Mouse (Mus musculus): ENCODE results near the gene Polr2f. TPM values are rescaled to one million over a fixed set of nuclear protein-coding genes. Genes with fewer than 3 reads are reported as not detected.

Polr2f gene
- polyA plus RNA-seq, 1 experiment from 2014 or later, result 261 TPM

DNA sequence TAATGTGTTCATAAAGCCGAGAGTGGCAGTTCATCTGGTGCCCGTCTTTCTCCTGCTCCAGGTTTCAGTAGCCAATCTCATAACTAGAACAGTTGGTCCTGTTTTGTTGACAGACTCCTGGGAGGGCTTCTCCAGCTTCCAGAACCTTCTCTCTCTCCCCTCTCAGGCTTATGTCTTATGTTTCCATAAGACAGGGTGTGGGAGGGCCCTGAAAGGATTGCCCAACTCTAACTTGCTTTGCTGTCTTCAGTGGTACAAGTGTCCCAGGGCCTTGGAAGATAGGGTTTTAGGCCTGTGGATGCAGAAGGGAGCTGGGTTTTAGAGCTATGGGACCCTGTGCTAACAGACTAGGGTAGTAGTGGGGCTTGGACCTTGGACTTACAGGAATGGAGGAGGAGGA, 30.3 kb upstream of the Polr2f start:
- H3K4me3 ChIP-seq (ENCODE audit: low read depth, low read length), result peak overlapping the region; percentile 84; the same call in 1 of the 2 replicates
- DNase-seq (ENCODE audit: low spot score) (peak; percentile 55), ATAC-seq (no peak)

GRCm38 (mm10) chr15:79111774-79112173, 29.0 kb upstream of the Polr2f start:
- Histone ChIP-seq H3K27me3 (replicated peaks; ENCODE audit: insufficient read depth, low read length) (no peaks in the 10 kb centered on the region), H3K36me3 (ENCODE audit: insufficient read depth, low read length) (peaks cover 15% of the 10 kb centered on the region; the same call in 1 of the 2 replicates), H3K27ac (ENCODE audit: low read length) (no peak overlapping the region), H3K9me3 (ENCODE audit: low read length) (no peaks in the 10 kb centered on the region), H3K4me1 (ENCODE audit: insufficient read depth, low read depth, low read length) (peaks cover 23% of the 10 kb centered on the region; the same call in 1 of the 2 replicates), H3K9ac (replicated peaks; ENCODE audit: low read depth) (no peak overlapping the region), H3K4me2 (replicated peaks; ENCODE audit: low read depth, low read length) (no peak overlapping the region), H3K4me3 (ENCODE audit: low read depth, low read length) (no peak overlapping the region)
- DNase-seq (ENCODE audit: low spot score) (peak; percentile 55), ATAC-seq (no peak)
- TF ChIP-seq EP300 (IDR thresholded peaks at IDR 0.05) (no peak), CTCF (IDR thresholded peaks at IDR 0.05) (no peak)
- 25% methylated on average over 4 of the region's 4 CpGs for WGBS

More for the DNA sequence above, 30.3 kb upstream of the Polr2f start:
- peaks cover 23% of the 10 kb centered on the region; the same call in 1 of the 2 replicates for H3K4me1 ChIP-seq (ENCODE audit: insufficient read depth, low read depth, low read length)
- peaks cover 10% of the 10 kb centered on the region; the same call in 1 of the 2 replicates for H3K36me3 ChIP-seq (ENCODE audit: insufficient read depth, low read length)
- peak overlapping the region; percentile 97 for H3K4me2 ChIP-seq (replicated peaks; ENCODE audit: low read depth, low read length)
- TF ChIP-seq EP300 (IDR thresholded peaks at IDR 0.05), result no peak
- no peak for TF ChIP-seq CTCF (IDR thresholded peaks at IDR 0.05)
- no peaks in the 10 kb centered on the region for H3K9me3 ChIP-seq (ENCODE audit: low read length)
- no peaks in the 10 kb centered on the region for H3K27me3 ChIP-seq (replicated peaks; ENCODE audit: insufficient read depth, low read length)
- H3K27ac ChIP-seq (ENCODE audit: low read length), result no peak overlapping the region
- no peak overlapping the region for H3K9ac ChIP-seq (replicated peaks; ENCODE audit: low read depth)
- WGBS, result 51% methylated on average over 2 of the region's 2 CpGs

DNA sequence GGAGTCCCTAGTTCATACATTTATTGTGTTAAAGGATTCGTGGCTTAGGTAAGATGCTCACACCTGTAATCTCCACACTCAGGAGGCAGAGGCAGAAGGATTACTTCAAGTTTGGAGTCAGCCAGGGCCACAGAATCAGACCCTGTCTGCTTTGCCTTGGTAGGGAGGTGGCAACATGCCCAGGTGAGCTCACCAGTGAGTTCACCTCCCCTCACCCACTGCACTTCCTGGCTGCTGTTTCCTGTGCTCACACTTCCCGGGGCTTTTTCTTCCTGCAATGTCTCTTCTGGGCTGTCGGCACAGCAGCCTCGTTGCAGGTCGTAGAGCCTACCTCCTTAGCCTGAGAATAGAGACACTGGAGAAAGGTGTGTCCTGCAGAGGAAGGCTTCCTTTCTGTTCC, 25.5 kb upstream of the Polr2f start:
- Histone ChIP-seq H3K4me3 (ENCODE audit: low read depth, low read length) (no peak overlapping the region), H3K4me2 (replicated peaks; ENCODE audit: low read depth, low read length) (no peak overlapping the region), H3K36me3 (ENCODE audit: insufficient read depth, low read length) (peaks cover 15% of the 10 kb centered on the region; the same call in 1 of the 2 replicates), H3K4me1 (ENCODE audit: insufficient read depth, low read depth, low read length) (peaks cover 11% of the 10 kb centered on the region; the same call in 1 of the 2 replicates), H3K27me3 (replicated peaks; ENCODE audit: insufficient read depth, low read length) (no peaks in the 10 kb centered on the region), H3K27ac (ENCODE audit: low read length) (no peak overlapping the region), H3K9ac (replicated peaks; ENCODE audit: low read depth) (no peak overlapping the region), H3K9me3 (ENCODE audit: low read length) (no peaks in the 10 kb centered on the region)
- TF ChIP-seq CTCF (IDR thresholded peaks at IDR 0.05), result no peak
- TF ChIP-seq EP300 (IDR thresholded peaks at IDR 0.05), result no peak
- no peak for DNase-seq (ENCODE audit: low spot score)
- whole genome bisulfite sequencing, result 39% methylated on average over 5 of the region's 5 CpGs
- no peak for ATAC-seq

DNA sequence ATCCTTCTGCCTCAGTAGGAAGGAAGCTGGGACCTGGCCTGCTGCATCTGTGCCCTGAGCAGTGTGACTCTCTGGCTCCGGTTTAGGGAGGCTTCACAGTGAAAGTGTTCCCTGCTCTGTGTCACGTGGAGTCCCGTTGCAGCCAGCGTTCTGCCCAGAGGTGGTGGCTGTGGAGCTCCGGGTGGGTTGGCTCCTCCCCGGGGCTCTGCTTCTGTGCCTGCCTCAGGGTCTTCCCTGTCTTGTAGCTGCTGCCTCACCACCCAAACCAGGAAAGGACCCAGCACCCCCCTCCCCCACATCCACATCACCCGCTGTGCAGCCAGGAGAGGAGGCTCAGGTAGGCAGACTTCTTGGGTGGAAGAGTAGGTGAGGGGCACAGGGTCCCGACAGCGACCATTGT, 21.3 kb upstream of the Polr2f start:
- no peaks in the 10 kb centered on the region for H3K4me1 ChIP-seq (ENCODE audit: insufficient read depth, low read depth, low read length)
- H3K4me3 ChIP-seq (ENCODE audit: low read depth, low read length), result no peak overlapping the region
- 81% methylated on average over 9 of the region's 9 CpGs for WGBS
- no peak overlapping the region for H3K9ac ChIP-seq (replicated peaks; ENCODE audit: low read depth)
- H3K27me3 ChIP-seq (replicated peaks; ENCODE audit: insufficient read depth, low read length), result no peaks in the 10 kb centered on the region
- H3K4me2 ChIP-seq (replicated peaks; ENCODE audit: low read depth, low read length), result no peak overlapping the region
- ATAC-seq (no peak), DNase-seq (ENCODE audit: low spot score) (no peak)
- no peaks in the 10 kb centered on the region for H3K9me3 ChIP-seq (ENCODE audit: low read length)
- H3K36me3 ChIP-seq (ENCODE audit: insufficient read depth, low read length), result peaks cover 32% of the 10 kb centered on the region
- TF ChIP-seq CTCF (IDR thresholded peaks at IDR 0.05), result no peak
- no peak for TF ChIP-seq EP300 (IDR thresholded peaks at IDR 0.05)
- H3K27ac ChIP-seq (ENCODE audit: low read length), result no peak overlapping the region

- Histone ChIP-seq H3K4me3 (ENCODE audit: low read depth, low read length) (no peak overlapping the region), H3K27me3 (replicated peaks; ENCODE audit: insufficient read depth, low read length) (no peaks in the 10 kb centered on the region), H3K4me1 (ENCODE audit: insufficient read depth, low read depth, low read length) (no peaks in the 10 kb centered on the region), H3K36me3 (ENCODE audit: insufficient read depth, low read length) (peaks cover 27% of the 10 kb centered on the region), H3K9me3 (ENCODE audit: low read length) (no peaks in the 10 kb centered on the region), H3K27ac (ENCODE audit: low read length) (no peak overlapping the region), H3K4me2 (replicated peaks; ENCODE audit: low read depth, low read length) (no peak overlapping the region), H3K9ac (replicated peaks; ENCODE audit: low read depth) (no peak overlapping the region)
- ATAC-seq (no peak), DNase-seq (ENCODE audit: low spot score) (no peak)
- no peak for TF ChIP-seq EP300 (IDR thresholded peaks at IDR 0.05)
- no peak for TF ChIP-seq CTCF (IDR thresholded peaks at IDR 0.05)
- 82% methylated on average over 4 of the region's 4 CpGs for WGBS
These were observed 18.7 kb upstream of the Polr2f start for GRCm38 (mm10) chr15:79122119-79122518.

GRCm38 (mm10) chr15:79122546-79122945, 18.3 kb upstream of the Polr2f start:
- Histone ChIP-seq H3K27ac (ENCODE audit: low read length) (no peak overlapping the region), H3K9ac (replicated peaks; ENCODE audit: low read depth) (no peak overlapping the region), H3K27me3 (replicated peaks; ENCODE audit: insufficient read depth, low read length) (no peaks in the 10 kb centered on the region), H3K4me2 (replicated peaks; ENCODE audit: low read depth, low read length) (no peak overlapping the region), H3K9me3 (ENCODE audit: low read length) (no peaks in the 10 kb centered on the region), H3K4me1 (ENCODE audit: insufficient read depth, low read depth, low read length) (no peaks in the 10 kb centered on the region), H3K4me3 (ENCODE audit: low read depth, low read length) (no peak overlapping the region), H3K36me3 (ENCODE audit: insufficient read depth, low read length) (peaks cover 31% of the 10 kb centered on the region)
- TF ChIP-seq CTCF (IDR thresholded peaks at IDR 0.05) (peak; percentile 20), EP300 (IDR thresholded peaks at IDR 0.05) (no peak)
- no peak for DNase-seq (ENCODE audit: low spot score)
- WGBS, result 84% methylated on average over 13 of the region's 13 CpGs
- no peak for ATAC-seq

DNA sequence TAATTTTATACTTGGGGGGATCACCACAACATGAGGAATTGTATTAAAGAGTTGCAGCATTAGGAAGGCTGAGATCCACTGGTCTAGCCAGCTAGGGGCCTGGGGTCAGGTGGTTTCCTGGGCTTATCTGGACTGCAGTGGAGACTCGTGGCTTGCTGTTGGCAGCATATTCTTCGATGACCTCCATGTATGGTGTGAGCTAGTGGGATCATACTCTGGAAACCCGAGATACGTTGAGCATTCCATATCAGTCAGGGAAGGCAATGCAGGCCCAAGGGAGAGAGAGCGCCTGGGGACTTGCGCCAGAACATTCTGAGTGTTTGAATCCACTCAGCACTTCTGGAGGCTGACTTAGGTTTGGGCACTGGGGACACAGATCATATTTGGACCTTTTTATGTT, 17.1 kb upstream of the Polr2f start:
- H3K4me2 ChIP-seq (replicated peaks; ENCODE audit: low read depth, low read length), result no peak overlapping the region
- no peak overlapping the region for H3K27ac ChIP-seq (ENCODE audit: low read length)
- H3K4me1 ChIP-seq (ENCODE audit: insufficient read depth, low read depth, low read length), result no peaks in the 10 kb centered on the region
- ATAC-seq (no peak), DNase-seq (ENCODE audit: low spot score) (no peak)
- peaks cover 38% of the 10 kb centered on the region for H3K36me3 ChIP-seq (ENCODE audit: insufficient read depth, low read length)
- no peaks in the 10 kb centered on the region for H3K9me3 ChIP-seq (ENCODE audit: low read length)
- no peak for TF ChIP-seq EP300 (IDR thresholded peaks at IDR 0.05)
- H3K4me3 ChIP-seq (ENCODE audit: low read depth, low read length), result no peak overlapping the region
- H3K27me3 ChIP-seq (replicated peaks; ENCODE audit: insufficient read depth, low read length), result no peaks in the 10 kb centered on the region
- no peak overlapping the region for H3K9ac ChIP-seq (replicated peaks; ENCODE audit: low read depth)
- WGBS, result 77% methylated on average over 6 of the region's 6 CpGs

Data from lung, postnatal 0 days (tissue).